Mouse (Mus musculus): ENCODE measurements at regions not wholly inside any gene's neighbourhood (a gene's known extent, or its start where the extent isn't known, plus 50 kb on each side); places are given as distances from the start of the nearest gene placed in this dataset.

DNA sequence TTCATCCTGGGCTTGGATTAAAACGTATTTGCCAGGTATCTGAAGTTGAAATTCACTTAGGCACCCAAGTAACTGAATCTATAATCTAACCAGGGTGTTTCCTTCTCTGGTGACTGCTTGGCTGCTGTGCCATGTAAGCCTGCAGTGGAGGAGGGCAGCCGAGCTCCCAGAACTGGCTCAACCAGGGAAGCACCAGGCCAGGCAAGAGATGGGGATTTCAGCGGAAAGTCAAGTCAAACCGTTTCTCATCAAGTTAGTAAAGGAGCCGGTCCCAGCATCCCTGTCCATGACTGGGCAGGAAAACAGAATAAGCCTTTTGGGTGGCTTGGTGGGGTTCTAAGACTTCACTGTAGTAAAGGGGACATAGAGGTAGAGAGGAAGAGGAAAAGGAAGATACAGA is 341.1 kb upstream of the Sall1 start:
- TF ChIP-seq CTCF (IDR thresholded peaks at IDR 0.05; ENCODE audit: low read depth) (no peak), EP300 (IDR thresholded peaks at IDR 0.05; ENCODE audit: low read depth) (no peak)

All from heart, postnatal 0 days (tissue).